Mouse (Mus musculus) cerebellum, adult 2 months (tissue): ENCODE results near the gene Vwa5b1. TPM values are rescaled to one million over a fixed set of nuclear protein-coding genes. Genes with fewer than 3 reads are reported as not detected.

ENCODE experiments used
- DNase-seq, 2 experiments: peaks; one replicate each; pipeline ENCODE4 v3.0.0; 2021
- H3K27ac ChIP-seq: fragments of 200-500 bp; 2 replicates; pipeline ENCODE4 v1.5.1; 2012; ENCODE audit warnings: low read length, control low read depth, inconsistent platforms; ENCODE audit not compliant: insufficient read depth
- H3K27me3 ChIP-seq: fragments of 200-500 bp; 2 replicates; pipeline ENCODE4 v1.6.1; 2012; ENCODE audit warnings: inconsistent platforms, mild to moderate bottlenecking, low read length, moderate library complexity; ENCODE audit not compliant: control insufficient read depth, insufficient read depth
- H3K4me1 ChIP-seq: fragments of 200-500 bp; 2 replicates; pipeline ENCODE4 v1.6.1; 2011; ENCODE audit warnings: low read length; ENCODE audit not compliant: control insufficient read depth, insufficient read depth
- H3K4me3 ChIP-seq: fragments of 200-500 bp; replicated peaks from 2 replicates; pipeline ENCODE3; 2011; ENCODE audit warnings: mild to moderate bottlenecking, low read depth, low read length, control low read depth; ENCODE audit not compliant: insufficient read depth
- CTCF ChIP-seq: fragments of 200-500 bp; IDR thresholded peaks from 2 replicates; pipeline ENCODE4 v1.5.1; 2011; ENCODE audit warnings: low read depth, mild to moderate bottlenecking, control low read depth, low read length, moderate library complexity, borderline replicate concordance; ENCODE audit not compliant: insufficient read depth
- POLR2A ChIP-seq: fragments of 200-500 bp; IDR thresholded peaks from 2 replicates; pipeline ENCODE4 v1.6.1; 2011; ENCODE audit warnings: low read length, control low read depth, borderline replicate concordance; ENCODE audit not compliant: insufficient read depth
- WGBS: fragments of 180-500 bp; shearing (Covaris S2); methylation state at CpG from one replicate; pipeline ENCODE4 v1.1.7; 2018; 5-methylcytosine and 5-hydroxymethylcytosine counted together
- polyA plus RNA-seq: library from polyadenylated mRNA; depleted of rRNA; stranded (reverse); fragments of >200 nt; gene quantifications from 2 replicates; pipeline ENCODE4 v1.2.3, GENCODE M21; 2012

Vwa5b1 gene
- polyA plus RNA-seq, 1 experiment = 2.7 TPM

DNA sequence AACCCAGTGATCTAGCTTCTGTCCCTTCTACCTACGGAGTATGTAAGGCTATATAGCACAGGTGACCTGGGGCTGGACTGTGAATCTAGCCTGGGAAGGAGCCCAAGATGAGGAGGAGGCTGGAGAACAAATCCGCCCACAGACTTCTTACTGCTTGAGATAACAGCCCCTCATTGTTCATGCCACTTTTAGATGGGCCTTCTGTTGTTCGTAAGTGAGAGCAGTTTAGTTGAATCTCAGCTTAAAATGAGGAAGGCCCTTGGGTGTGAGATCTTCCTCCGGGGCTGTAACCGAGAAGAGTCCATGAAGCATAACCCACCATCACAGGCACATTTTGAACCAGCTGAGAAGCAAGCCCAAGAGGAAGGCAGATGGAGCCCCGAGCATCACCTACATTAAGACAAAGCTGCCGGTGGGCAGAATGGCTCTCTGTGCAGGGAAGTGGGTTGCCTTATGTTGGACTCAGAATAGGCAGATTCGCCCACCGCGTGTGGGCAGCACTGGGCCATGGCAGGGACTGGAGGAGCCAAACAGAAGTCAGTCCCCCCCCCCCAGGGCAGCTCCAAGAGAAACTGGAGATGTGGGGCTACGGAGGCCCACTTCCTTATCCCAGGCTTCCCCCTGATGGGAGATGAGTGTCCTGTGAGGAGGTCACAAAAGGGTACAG is 24.4 kb upstream of the Vwa5b1 start:
- 78% methylated on average over 11 of the region's 11 CpGs for WGBS
- no peak for DNase-seq
- no peak for TF ChIP-seq POLR2A
- no peak for TF ChIP-seq CTCF
- Histone ChIP-seq H3K27ac (no peak overlapping the region), H3K4me3 (no peak overlapping the region), H3K27me3 (no peaks in the 10 kb centered on the region), H3K4me1 (no peaks in the 10 kb centered on the region)

DNA sequence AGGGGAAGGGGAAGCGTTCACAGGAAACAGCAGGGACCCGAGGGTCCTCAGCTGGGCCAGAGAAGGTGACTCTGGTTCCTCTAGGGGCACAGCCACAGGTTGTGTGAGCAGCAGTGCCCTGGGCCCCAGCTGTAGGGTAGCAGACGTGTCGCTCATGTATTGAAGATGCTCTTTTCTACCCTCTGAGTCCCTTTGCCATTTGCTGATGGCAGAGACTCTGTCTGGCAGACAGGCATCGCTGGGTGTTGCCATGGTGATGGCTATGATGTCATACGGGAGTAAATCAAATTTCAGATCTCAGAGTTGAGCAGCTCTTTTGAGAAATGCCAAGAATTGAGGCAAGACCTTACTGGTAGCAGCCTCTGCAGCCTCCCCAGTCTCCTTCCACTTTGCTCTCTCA is 17.4 kb upstream of the Vwa5b1 start:
- 18% methylated on average over 6 of the region's 6 CpGs for WGBS
- Histone ChIP-seq H3K4me3 (no peak overlapping the region), H3K27ac (no peak overlapping the region), H3K4me1 (no peaks in the 10 kb centered on the region), H3K27me3 (no peaks in the 10 kb centered on the region)
- peak in 1 of 2 experiments; percentile 5 for DNase-seq
- no peak for TF ChIP-seq CTCF
- no peak for TF ChIP-seq POLR2A

DNA sequence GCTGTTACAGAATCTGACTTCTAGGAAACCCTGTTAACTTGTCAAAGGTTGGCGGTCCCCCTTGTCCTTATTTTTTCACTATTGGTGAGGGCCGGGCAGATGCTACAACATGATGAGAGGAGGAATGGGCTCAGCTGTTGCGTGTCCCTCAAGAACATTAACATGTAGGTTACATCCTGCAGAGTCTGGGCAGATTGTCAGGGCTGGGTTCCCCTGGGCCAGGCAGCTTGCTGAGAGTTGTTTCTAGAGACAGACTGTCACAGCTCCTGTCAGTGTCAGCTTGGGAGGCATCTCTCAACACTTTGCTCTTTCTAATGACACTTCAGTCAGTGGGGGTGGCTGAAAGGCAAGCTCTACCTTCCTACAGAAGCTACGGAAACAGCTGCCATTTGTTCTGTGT is 16.2 kb upstream of the Vwa5b1 start:
- H3K4me1 ChIP-seq = no peaks in the 10 kb centered on the region
- H3K27ac ChIP-seq = no peak overlapping the region
- WGBS = 59% methylated on average over 4 of the region's 4 CpGs
- H3K4me3 ChIP-seq = no peak overlapping the region
- no peaks in the 10 kb centered on the region for H3K27me3 ChIP-seq
- peak in 1 of 2 experiments; percentile 14 for DNase-seq
- TF ChIP-seq POLR2A (no peak), CTCF (no peak)

DNA sequence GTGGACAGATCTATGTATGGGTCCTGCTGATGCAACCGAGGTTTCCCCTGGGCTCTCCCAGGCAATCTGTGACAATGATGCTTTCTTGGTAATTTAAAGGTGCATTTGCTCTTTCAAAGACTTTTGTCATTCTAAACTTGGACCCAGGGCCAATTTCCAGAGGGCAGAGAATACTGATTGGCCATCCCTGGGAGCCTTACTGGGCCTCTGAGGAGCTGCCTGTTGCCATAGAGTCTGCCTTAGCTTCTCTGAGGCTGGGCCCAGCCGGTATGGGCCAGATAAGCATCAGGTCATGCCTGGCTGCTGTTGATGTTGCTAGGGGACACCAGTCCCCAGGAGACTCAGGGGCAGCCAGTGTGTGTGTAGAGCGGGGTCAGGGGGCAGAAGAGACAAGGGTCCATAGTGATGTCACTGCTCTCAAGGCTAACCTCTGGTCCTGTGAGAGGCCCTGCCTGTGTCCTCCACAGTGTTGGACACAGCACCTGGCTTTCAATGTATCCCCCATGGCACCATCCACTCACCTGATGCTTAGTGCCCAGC is 12.5 kb upstream of the Vwa5b1 start:
- Histone ChIP-seq H3K4me3 (no peak overlapping the region), H3K27me3 (no peaks in the 10 kb centered on the region), H3K27ac (no peak overlapping the region), H3K4me1 (no peaks in the 10 kb centered on the region)
- WGBS = 41% methylated on average over 3 of the region's 3 CpGs
- TF ChIP-seq CTCF (no peak), POLR2A (no peak)
- DNase-seq = no peak

DNA sequence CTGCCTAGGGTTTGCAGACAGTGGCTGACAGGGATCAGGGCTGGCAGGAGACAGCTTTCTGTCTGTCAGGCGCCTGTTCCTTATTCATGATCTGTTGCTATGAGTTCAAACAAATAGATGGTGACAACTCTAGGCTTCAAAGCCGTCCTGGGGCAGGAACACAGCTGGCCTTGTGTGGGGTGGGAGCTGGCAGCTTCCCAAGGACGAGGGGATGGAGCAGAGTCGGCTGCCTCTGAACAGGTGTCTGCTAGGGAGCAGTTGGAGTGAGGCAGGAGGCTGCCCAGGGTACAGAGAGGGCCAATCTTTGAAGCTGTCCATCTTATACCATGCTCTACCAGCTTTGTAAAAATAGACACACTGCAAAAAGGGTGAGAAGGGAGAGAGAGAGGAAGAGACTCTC is 6.6 kb upstream of the Vwa5b1 start:
- Histone ChIP-seq H3K27ac (no peak overlapping the region), H3K4me1 (no peaks in the 10 kb centered on the region), H3K27me3 (no peaks in the 10 kb centered on the region), H3K4me3 (no peak overlapping the region)
- WGBS = 16% methylated on average over 4 of the region's 4 CpGs
- DNase-seq = no peak
- no peak for TF ChIP-seq POLR2A
- TF ChIP-seq CTCF = no peak

DNA sequence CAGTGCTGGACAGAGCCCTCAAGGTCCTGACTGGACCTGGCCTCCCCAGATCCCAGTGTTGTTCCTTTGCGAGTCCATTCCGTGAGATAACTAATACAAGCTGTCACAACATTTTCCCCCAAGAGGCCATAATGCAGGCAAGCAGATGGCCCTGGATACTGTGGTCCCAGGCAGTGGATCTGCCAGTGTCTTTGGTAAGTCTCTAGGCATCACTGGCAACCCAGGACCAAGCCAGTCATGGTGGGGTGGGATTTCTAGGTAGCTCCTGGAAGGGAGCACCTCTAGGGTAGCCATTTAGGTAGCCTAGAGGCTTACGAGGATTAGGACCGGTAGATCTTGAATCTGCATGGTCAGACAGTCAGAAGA is 445 bp upstream of the Vwa5b1 start:
- Histone ChIP-seq H3K4me1 (no peaks in the 10 kb centered on the region; the same call in 1 of the 2 replicates), H3K27ac (no peak overlapping the region), H3K4me3 (no peak overlapping the region), H3K27me3 (no peaks in the 10 kb centered on the region)
- WGBS = 43% methylated on average over 4 of the region's 4 CpGs
- no peak for TF ChIP-seq CTCF
- TF ChIP-seq POLR2A = no peak
- no peak for DNase-seq

DNA sequence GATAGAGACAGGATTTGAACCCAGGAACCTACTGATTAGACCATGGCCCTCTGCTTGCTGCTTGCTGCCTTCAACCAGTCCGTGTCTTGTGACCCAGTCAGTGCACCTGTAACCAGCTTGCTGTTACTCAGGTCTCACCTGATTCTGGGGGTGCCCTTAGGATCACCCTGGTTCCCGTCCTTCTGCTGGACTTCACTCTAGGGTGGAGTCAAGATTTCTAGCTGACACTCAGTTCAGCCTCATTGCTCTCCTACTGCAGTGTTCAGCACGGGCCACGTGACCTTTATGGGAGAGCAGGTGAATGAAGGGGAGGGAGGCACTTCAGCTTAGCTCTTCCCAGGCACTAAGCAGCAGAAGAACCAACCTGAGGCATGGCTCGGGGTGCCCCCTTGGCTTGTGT is 7.4 kb downstream of the Vwa5b1 start:
- Histone ChIP-seq H3K4me1 (no peaks in the 10 kb centered on the region), H3K27ac (no peak overlapping the region), H3K27me3 (no peaks in the 10 kb centered on the region), H3K4me3 (no peak overlapping the region)
- no peak for DNase-seq
- 70% methylated on average over 5 of the region's 5 CpGs for WGBS
- TF ChIP-seq POLR2A (no peak), CTCF (no peak)

DNA sequence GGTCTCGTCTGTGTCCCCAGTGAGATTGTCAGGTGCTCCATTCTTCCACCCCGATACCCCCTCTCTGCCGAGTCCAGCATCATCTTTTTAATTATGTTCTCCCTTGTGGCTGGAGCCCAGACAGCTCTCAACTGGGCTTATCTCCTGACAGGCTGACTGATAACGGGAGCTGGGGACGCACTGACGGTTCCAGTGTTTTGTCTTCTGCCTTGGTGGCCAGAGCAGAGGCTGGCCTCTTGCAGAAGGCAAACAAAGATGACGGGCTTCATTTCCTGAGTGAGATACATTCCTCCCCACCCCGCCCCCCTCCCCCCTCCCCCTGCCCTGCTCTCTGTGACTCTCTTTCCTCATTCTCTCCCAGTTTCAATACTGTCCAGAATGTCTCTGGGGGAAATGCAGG is 21.2 kb downstream of the Vwa5b1 start:
- DNase-seq = no peak
- Histone ChIP-seq H3K4me3 (no peak overlapping the region), H3K4me1 (no peaks in the 10 kb centered on the region), H3K27ac (no peak overlapping the region), H3K27me3 (no peaks in the 10 kb centered on the region)
- WGBS = 31% methylated on average over 8 of the region's 8 CpGs
- TF ChIP-seq POLR2A = no peak
- TF ChIP-seq CTCF = no peak
